Mouse (Mus musculus) neural tube, embryonic 14.5 days (tissue): Measurements from ENCODE around the gene Tnfaip1. TPM values are rescaled to one million over a fixed set of nuclear protein-coding genes. Genes with fewer than 3 reads are reported as not detected.

ENCODE experiments used
- ATAC-seq: fragments of 200-750 bp; cut with Nextera tagmentation; 2 replicates; pipeline ENCODE4 v1.8.0; 2017; ENCODE audit warnings: low read depth, mild to moderate bottlenecking, moderate TSS enrichment, moderate library complexity
- H3K27ac ChIP-seq: fragments of 300-500 bp; sonication (generic); 2 replicates; pipeline ENCODE4 v1.5.1; 2014; ENCODE audit warnings: low read depth, mild to moderate bottlenecking, control low read depth, low read length, moderate library complexity, mixed read lengths
- H3K27me3 ChIP-seq: fragments of 300-500 bp; sonication (generic); 2 replicates; pipeline ENCODE4 v1.6.1; 2014; ENCODE audit warnings: low read length; ENCODE audit not compliant: control insufficient read depth, insufficient read depth
- H3K36me3 ChIP-seq: fragments of 300-500 bp; sonication (generic); 2 replicates; pipeline ENCODE4 v1.6.1; 2014; ENCODE audit warnings: low read length, mixed read lengths; ENCODE audit not compliant: control insufficient read depth, insufficient read depth
- H3K4me1 ChIP-seq: fragments of 300-500 bp; sonication (generic); 2 replicates; pipeline ENCODE4 v1.6.1; 2014; ENCODE audit warnings: low read length; ENCODE audit not compliant: control insufficient read depth, insufficient read depth
- H3K4me2 ChIP-seq: fragments of 300-500 bp; sonication (generic); 2 replicates; pipeline ENCODE4 v1.6.1; 2014; ENCODE audit warnings: mild to moderate bottlenecking, low read depth, low read length, control low read depth
- H3K4me3 ChIP-seq: fragments of 300-500 bp; sonication (generic); 2 replicates; pipeline ENCODE4 v1.5.1; 2014; ENCODE audit warnings: low read depth, low read length, control low read depth, mixed read lengths
- H3K9ac ChIP-seq: fragments of 300-500 bp; sonication (generic); replicated peaks from 2 replicates; pipeline ENCODE4 v1.6.1; 2014; ENCODE audit warnings: low read depth, mild to moderate bottlenecking, control low read depth, low read length, mixed read lengths
- H3K9me3 ChIP-seq: fragments of 300-500 bp; sonication (generic); 2 replicates; pipeline ENCODE4 v1.6.1; 2016; ENCODE audit warnings: low read length; ENCODE audit not compliant: control insufficient read depth
- WGBS: fragments of 180-500 bp; shearing (Covaris S2); extraction: QIAGEN DNeasy Blood & Tissue Kit; methylation state at CpG from one replicate; pipeline ENCODE4 v1.1.7; 2014; 5-methylcytosine and 5-hydroxymethylcytosine counted together
- polyA plus RNA-seq: library from polyadenylated mRNA; unstranded; fragments of >200 nt; fragmentation: Nextera tagmentation; extraction: Ambion mirVana; gene quantifications from 2 replicates; pipeline ENCODE4 v1.2.1, GENCODE M21; 2014

The Tnfaip1 gene
- polyA plus RNA-seq, 1 experiment from 2014 or later, result 49.3 TPM

DNA sequence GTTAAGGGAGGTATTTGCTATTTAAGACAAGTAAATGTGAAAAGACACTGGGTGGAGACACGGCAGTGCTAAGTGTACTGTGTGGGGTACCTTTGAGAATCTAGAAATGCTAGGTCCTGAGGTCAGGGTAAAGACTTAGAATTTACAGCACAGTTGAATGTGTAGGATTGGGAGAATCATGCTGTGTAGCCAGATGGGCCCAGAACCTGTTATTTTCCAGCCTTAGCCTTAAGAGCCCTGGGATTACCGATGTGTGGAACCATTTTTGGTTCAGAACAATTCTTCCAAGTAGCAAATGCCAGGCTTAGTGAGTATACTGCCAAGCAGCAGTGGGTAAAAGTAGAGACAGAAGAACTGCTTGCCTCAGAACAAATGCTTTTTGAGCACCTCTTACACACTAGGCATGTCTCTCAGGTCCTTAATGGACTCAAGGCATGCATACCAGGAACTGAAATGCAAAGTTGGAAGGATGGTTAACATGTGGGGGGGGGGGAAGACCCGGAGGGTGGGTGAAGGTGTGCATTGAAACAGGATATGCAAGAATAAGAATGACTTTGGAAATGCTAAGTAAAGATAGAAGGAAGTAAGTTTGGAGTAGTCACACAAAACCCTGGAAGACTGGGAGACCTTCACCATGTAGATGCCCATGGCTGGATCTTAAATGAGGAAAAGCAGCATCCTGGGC, 22.9 kb downstream of the Tnfaip1 start:
- H3K4me1 ChIP-seq, result peaks cover 13% of the 10 kb centered on the region
- no peak for ATAC-seq
- H3K27me3 ChIP-seq, result no peaks in the 10 kb centered on the region
- H3K36me3 ChIP-seq, result peaks cover 25% of the 10 kb centered on the region
- peak overlapping the region; percentile 97 for H3K4me3 ChIP-seq
- peak overlapping the region; percentile 86; the same call in 1 of the 2 replicates for H3K9ac ChIP-seq
- 78% methylated on average over 3 of the region's 3 CpGs for WGBS
- no peak overlapping the region for H3K27ac ChIP-seq
- H3K9me3 ChIP-seq, result no peaks in the 10 kb centered on the region
- H3K4me2 ChIP-seq, result peak overlapping the region; percentile 97

DNA sequence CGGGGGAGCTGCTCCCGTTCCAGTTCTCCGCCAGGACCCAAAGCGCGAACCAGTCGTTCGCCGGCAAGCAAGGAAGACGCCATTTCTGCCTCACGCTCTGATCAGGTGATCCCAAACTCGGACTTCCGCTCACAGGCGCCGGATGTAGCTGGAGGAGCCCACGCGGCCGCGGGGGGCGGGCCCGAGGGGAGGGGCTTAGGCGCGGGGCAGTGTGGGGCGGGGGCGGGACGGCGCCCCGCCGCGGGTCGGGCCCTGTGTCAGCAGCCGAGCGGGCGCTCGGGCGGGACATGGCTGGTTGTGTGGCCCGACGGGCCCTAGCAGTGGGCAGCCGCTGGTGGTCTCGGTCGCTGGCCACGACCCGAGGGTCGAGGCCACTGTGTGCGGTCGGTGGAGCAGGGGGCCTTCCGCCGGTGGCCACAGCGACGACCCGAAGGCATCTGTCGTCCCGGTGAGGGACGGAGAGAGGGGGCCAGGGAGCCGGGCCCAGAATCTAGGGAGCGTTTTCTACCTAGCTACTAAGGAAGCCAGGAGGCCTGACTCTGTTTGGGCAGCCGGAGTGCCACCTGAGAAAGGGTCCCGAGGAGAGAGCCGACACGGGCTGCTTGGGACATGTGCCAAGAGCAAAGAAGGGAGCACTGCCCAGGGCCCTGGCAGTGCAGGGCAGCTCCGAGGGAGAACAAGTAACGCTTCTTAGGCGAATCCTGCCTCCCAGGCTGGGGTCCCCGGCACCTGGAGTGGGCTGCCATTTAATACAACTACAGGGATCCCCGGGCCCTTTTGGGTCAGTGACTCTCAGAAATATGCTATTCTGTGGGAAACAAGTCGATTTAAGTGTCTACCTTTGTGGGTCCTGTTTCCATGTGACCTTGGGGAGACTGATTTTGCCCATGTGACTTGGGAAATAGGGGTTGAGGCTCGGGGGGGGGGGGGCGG, 23.8 kb downstream of the Tnfaip1 start, which contains the start of the genes Tmem199 and Poldip2:
Gene Tmem199 (minus strand): TSS at position 148 of the 933 bp plus-strand sequence.
Gene Poldip2 (plus strand): TSS at position 169 of the 933 bp plus-strand sequence.
- 2% methylated on average over 61 of the region's 67 CpGs for WGBS
- H3K27me3 ChIP-seq, result no peaks in the 10 kb centered on the region
- ATAC-seq, result peak; percentile 96
- H3K36me3 ChIP-seq, result peaks cover 19% of the 10 kb centered on the region
- H3K9ac ChIP-seq, result peak within 1 kb of the TSS; percentile 86
- H3K4me3 ChIP-seq, result peak within 1 kb of the TSS; percentile 97
- H3K27ac ChIP-seq, result peak within 1 kb of the TSS; percentile 80
- peak within 1 kb of the TSS; percentile 97 for H3K4me2 ChIP-seq
- no peaks in the 10 kb centered on the region for H3K9me3 ChIP-seq
- peaks cover 13% of the 10 kb centered on the region for H3K4me1 ChIP-seq

DNA sequence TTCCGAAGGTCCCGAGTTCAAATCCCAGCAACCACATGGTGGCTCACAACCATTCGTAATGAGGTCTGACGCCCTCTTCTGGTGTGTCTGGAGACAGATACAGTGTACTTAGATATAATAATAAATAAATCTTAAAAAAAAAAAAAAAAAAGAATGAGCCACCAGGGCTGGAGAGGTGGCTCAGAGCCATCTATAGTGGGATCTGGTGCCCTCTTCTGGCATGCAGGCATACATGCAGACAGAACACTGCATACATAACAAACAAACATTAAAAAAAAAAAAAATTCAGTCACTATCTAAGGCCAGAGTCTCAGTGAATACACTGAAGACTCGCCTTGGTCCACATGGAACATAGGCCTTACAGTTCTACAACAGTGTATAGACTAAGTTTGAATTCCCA, 27.0 kb downstream of the Tnfaip1 start:
- Histone ChIP-seq H3K27ac (no peak overlapping the region), H3K27me3 (no peaks in the 10 kb centered on the region), H3K36me3 (peaks cover 14% of the 10 kb centered on the region), H3K9ac (no peak overlapping the region), H3K4me2 (no peak overlapping the region), H3K4me1 (peaks cover 13% of the 10 kb centered on the region), H3K4me3 (no peak overlapping the region), H3K9me3 (no peaks in the 10 kb centered on the region)
- ATAC-seq, result no peak
- WGBS, result 86% methylated on average over 5 of the region's 5 CpGs

DNA sequence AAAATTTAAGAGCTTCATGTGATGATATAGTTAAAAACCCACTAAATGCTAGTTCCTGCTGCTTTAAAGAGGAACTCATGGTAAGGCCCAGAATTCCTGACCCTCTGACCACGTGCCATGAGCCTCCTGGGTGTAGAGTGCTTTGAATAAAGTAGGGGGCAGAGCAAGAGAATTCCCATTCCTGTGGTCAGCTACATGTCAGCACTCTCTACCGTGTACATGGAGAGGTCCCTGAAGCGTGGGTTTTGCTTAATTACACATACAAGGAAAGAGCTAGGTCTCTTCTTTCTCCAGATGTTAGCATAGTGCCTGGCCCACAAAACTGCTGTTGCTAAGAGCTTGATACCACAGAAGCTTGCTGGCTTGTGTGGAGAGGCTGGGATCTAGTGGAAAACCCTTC, 30.7 kb downstream of the Tnfaip1 start:
- H3K9ac ChIP-seq, result no peak overlapping the region
- no peak overlapping the region for H3K4me2 ChIP-seq
- 86% methylated on average over 3 of the region's 3 CpGs for WGBS
- no peak overlapping the region for H3K27ac ChIP-seq
- peaks cover 14% of the 10 kb centered on the region for H3K36me3 ChIP-seq
- H3K4me3 ChIP-seq, result no peak overlapping the region
- no peak for ATAC-seq
- no peaks in the 10 kb centered on the region for H3K27me3 ChIP-seq
- H3K4me1 ChIP-seq, result no peaks in the 10 kb centered on the region
- H3K9me3 ChIP-seq, result no peaks in the 10 kb centered on the region

DNA sequence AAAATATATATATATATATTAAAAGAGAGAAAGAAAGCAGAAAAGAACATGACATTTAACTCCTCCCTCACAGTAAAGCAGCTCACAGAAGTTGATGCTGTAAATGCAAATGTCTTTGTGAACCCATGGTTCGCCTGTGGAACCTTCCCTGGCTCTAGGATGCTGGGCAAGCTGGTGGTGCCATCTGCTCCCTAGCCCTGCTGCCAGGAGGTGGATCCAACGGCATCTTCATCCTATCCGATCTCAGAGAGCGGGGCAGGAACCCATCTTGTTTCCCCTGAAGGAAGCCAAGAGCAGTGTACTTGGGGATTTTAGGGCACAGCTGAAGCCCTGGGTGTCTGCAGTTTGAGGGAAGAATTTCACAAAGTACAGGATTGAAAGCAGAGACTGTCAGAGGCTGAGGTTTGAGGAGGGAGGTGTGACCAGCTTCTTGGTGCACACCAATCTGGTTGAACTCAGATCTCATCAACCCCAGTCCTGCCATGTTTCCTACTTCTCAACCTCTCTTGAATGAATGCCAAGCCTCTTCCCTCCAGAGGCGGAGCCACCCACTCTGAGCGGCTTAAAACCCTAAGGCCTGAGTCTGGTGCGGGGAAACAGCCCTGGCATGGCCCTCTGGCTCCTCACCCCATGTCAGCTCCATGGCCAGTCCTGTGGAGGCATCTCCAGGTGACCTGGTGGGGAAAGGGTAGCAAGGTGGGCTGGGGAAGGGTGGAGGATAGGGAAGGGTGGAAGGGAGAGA, 33.1 kb downstream of the Tnfaip1 start, which contains the start of gene Sebox:
Gene Sebox (plus strand): TSS at position 539 of the 742 bp plus-strand sequence.
- Histone ChIP-seq H3K4me2 (no peak within 1 kb of the TSS), H3K9ac (no peak within 1 kb of the TSS), H3K27me3 (no peaks in the 10 kb centered on the region), H3K4me1 (peaks cover 4% of the 10 kb centered on the region; the same call in 1 of the 2 replicates), H3K27ac (no peak within 1 kb of the TSS), H3K4me3 (no peak within 1 kb of the TSS), H3K36me3 (peaks cover 5% of the 10 kb centered on the region; the same call in 1 of the 2 replicates), H3K9me3 (no peaks in the 10 kb centered on the region)
- ATAC-seq, result no peak
- WGBS, result 69% methylated on average over 7 of the region's 7 CpGs

DNA sequence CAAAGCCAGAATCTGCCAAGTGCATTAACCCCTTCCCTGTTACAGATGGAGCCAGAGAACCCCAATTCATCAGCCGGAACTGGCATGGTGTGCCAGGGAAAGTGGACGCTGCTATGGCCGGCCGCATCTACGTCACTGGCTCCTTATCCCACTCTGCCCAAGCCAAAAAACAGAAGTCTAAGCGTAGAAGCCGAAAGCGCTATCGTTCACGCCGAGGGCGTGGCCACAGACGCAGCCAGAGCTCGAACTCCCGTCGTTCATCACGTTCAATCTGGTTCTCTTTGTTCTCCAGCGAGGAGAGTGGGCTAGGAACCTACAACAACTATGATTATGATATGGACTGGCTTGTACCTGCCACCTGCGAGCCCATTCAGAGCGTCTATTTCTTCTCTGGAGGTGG, 34.6 kb downstream of the Tnfaip1 start:
- Histone ChIP-seq H3K9me3 (no peaks in the 10 kb centered on the region), H3K4me3 (no peak overlapping the region), H3K27me3 (no peaks in the 10 kb centered on the region), H3K4me1 (peaks cover 6% of the 10 kb centered on the region; the same call in 1 of the 2 replicates), H3K27ac (no peak overlapping the region), H3K9ac (no peak overlapping the region), H3K4me2 (no peak overlapping the region), H3K36me3 (peaks cover 3% of the 10 kb centered on the region; the same call in 1 of the 2 replicates)
- WGBS, result 80% methylated on average over 20 of the region's 20 CpGs
- no peak for ATAC-seq

DNA sequence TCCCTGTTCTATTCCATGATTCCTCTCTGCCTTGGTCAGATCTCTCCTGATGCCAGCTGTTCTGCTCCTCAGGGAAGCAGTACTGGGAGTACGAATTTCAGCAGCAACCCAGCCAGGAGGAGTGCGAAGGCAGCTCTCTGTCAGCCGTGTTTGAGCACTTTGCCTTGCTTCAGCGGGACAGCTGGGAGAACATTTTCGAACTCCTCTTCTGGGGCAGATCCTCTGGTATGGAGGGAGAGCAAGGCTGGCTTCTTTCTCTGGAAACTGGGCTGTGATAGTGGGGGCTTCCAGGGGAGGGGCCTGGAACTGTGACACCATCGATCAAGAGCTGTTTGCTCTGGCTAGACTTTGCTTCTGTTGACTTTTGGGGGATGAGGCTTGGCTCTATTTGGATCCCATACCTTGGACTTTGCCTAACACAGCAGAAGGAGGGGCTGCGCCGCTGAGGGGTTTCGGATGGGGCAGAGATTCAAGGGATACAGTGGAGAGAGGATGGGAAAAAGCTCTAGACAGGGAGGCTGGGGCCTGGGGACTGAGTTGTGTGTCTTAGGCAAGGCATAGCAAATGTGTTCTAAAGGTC, 35.4 kb downstream of the Tnfaip1 start:
- no peak overlapping the region for H3K4me3 ChIP-seq
- ATAC-seq, result no peak
- no peaks in the 10 kb centered on the region for H3K27me3 ChIP-seq
- H3K9me3 ChIP-seq, result no peaks in the 10 kb centered on the region
- H3K4me1 ChIP-seq, result peaks cover 13% of the 10 kb centered on the region
- no peak overlapping the region for H3K4me2 ChIP-seq
- no peak overlapping the region for H3K27ac ChIP-seq
- H3K9ac ChIP-seq, result no peak overlapping the region
- H3K36me3 ChIP-seq, result no peaks in the 10 kb centered on the region
- 84% methylated on average over 9 of the region's 9 CpGs for WGBS

DNA sequence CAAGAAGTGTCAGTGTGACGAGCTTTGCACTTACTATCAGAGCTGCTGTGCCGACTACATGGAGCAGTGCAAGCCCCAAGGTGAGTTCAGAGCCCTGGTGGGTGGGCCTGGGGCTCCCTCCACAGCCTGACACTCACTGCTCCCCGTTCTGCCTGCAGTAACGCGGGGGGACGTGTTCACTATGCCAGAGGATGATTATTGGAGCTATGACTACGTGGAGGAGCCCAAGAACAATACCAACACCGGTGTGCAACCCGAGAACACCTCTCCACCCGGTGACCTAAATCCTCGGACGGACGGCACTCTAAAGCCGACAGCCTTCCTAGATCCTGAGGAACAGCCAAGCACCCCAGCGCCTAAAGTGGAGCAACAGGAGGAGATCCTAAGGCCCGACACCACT, 36.6 kb downstream of the Tnfaip1 start:
- peaks cover 15% of the 10 kb centered on the region for H3K4me1 ChIP-seq
- 55% methylated on average over 16 of the region's 16 CpGs for WGBS
- H3K27me3 ChIP-seq, result no peaks in the 10 kb centered on the region
- H3K36me3 ChIP-seq, result no peaks in the 10 kb centered on the region
- no peaks in the 10 kb centered on the region for H3K9me3 ChIP-seq
- H3K4me3 ChIP-seq, result no peak overlapping the region
- H3K9ac ChIP-seq, result no peak overlapping the region
- H3K27ac ChIP-seq, result no peak overlapping the region
- no peak overlapping the region for H3K4me2 ChIP-seq
- no peak for ATAC-seq
